9 mouse cellular contexts compared by ENCODE assay signal in the genomic region with DNA sequence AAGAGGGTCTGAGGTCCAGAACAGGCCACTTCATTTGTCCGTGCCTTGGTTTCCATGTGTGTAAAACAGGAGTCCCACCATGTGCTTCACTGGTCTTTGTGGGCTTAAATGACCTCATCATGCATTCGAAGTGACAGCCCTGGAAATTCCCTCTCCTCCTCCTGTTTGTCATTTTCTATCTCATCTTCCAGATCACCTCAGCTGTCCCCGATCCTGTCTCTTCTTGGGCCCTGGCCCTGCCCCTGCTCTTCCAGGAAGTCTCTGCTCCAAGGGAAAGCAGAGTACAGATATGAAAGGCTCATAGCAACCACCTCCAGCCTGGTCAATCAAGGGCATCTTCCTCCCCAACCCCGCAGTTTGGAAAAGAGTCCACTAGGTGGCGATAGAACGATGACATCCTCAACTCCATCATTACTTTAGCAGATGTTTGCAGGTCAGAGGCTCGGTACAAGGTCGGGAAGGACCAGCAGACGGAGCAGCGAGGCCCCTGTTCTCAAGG. TPM values are rescaled to one million over a fixed set of nuclear protein-coding genes. Genes with fewer than 3 reads are reported as not detected.
DNase-seq lines count a peak whose midpoint lies in the region; ATAC-seq and TF ChIP-seq lines count a peak whose summit lies in the region.
"Had no signal": no experiment of that assay in that cellular context is flagged by ENCODE, and none has a peak within 500 bp of the region (broad histone marks: within the 10 kb centered on the region; RNA-seq: fewer than 3 reads in every experiment).

No protein-coding gene starts in this region.

- H3K9ac ChIP-seq in heart, adult 2 months (ENCODE audit: low read depth, low read length) = no peak overlapping the region
- no peak overlapping the region for H3K9ac ChIP-seq in neural tube, embryonic 12.5 days
- H3K9ac ChIP-seq: midbrain, embryonic 12.5 days had no signal

- WGBS in heart, adult 2 months = 15% methylated on average over 10 of the region's 10 CpGs
- 20% methylated on average over 10 of the region's 10 CpGs for WGBS in heart, embryonic 10.5 days
- 24% methylated on average over 10 of the region's 10 CpGs for WGBS in neural tube, embryonic 12.5 days

- no peak for TF ChIP-seq POLR2A in heart, adult 2 months (IDR thresholded peaks at IDR 0.05; ENCODE audit: insufficient read depth, low read depth, low read length)

- TF ChIP-seq EP300 in heart, adult 2 months (IDR thresholded peaks at IDR 0.05; ENCODE audit: insufficient read depth, low read depth, low read length) = no peak; the same call in 1 of the 2 replicates

- peak; percentile 88 for TF ChIP-seq CTCF in heart, adult 2 months (IDR thresholded peaks at IDR 0.05)

- no peak overlapping the region for H3K27ac ChIP-seq in heart, adult 2 months
- H3K27ac ChIP-seq in heart, embryonic 10.5 days = no peak overlapping the region
- no peak overlapping the region for H3K27ac ChIP-seq in neural tube, embryonic 12.5 days
- H3K27ac ChIP-seq: midbrain, embryonic 12.5 days had no signal

- intact Hi-C loops in heart, adult 2 months (cut with DNase I) = loop anchor here (5.0 kb wide), 1 partner anchor 42 kb away; the partner anchor contains the start of gene Zbtb5

- H3K27me3 ChIP-seq in heart, adult 2 months (ENCODE audit: control insufficient read depth, insufficient read depth, low read length) = no peaks in the 10 kb centered on the region
- H3K27me3 ChIP-seq in heart, embryonic 10.5 days (ENCODE audit: insufficient read depth, poor library complexity, severe bottlenecking) = 0 out of 2 replicates have a peak, but pooled peaks cover 5% of the 10 kb centered on the region
- H3K27me3 ChIP-seq in neural tube, embryonic 12.5 days (replicated peaks) = no peaks in the 10 kb centered on the region
- H3K27me3 ChIP-seq: midbrain, embryonic 12.5 days had no signal

- peak; percentile 53 for ATAC-seq in common myeloid progenitor, adult 5-6 weeks (replicated peaks; ENCODE audit: low read depth, poor library complexity, severe bottlenecking)
- no peak for ATAC-seq in neural tube, embryonic 12.5 days (ENCODE audit: low FRiP score, low read depth)

- no peak overlapping the region for H3K4me3 ChIP-seq in heart, adult 2 months
- no peak overlapping the region for H3K4me3 ChIP-seq in heart, embryonic 10.5 days
- no peak overlapping the region for H3K4me3 ChIP-seq in neural tube, embryonic 12.5 days
- H3K4me3 ChIP-seq: midbrain, embryonic 12.5 days had no signal

- no peaks in the 10 kb centered on the region for H3K9me3 ChIP-seq in heart, embryonic 10.5 days
- no peaks in the 10 kb centered on the region for H3K9me3 ChIP-seq in neural tube, embryonic 12.5 days
- H3K9me3 ChIP-seq: midbrain, embryonic 12.5 days had no signal

- no peaks in the 10 kb centered on the region for H3K79me2 ChIP-seq in heart, adult 2 months (replicated peaks; ENCODE audit: control insufficient read depth, insufficient read depth, low read length)

- peak; percentile 56 to 59 for DNase-seq in heart, adult 2 months
- no peak for DNase-seq in heart, embryonic 10.5 days (ENCODE audit: low spot score)
- DNase-seq in A20 (ENCODE audit: low read depth, low spot score) (peak; percentile 90), NIH3T3 (ENCODE audit: low read depth) (peak; percentile 70)
- peak; percentile 57 for DNase-seq in kidney, postnatal 14 days
- no peak for DNase-seq in urinary bladder, postnatal 4 days (ENCODE audit: low spot score in 2 of 2)

- peaks cover 3% of the 10 kb centered on the region; the same call in 1 of the 2 replicates for H3K4me1 ChIP-seq in heart, adult 2 months (ENCODE audit: control insufficient read depth, insufficient read depth, low read length)
- H3K4me1 ChIP-seq in heart, embryonic 10.5 days = peaks cover 18% of the 10 kb centered on the region
- no peaks in the 10 kb centered on the region for H3K4me1 ChIP-seq in neural tube, embryonic 12.5 days

- no peaks in the 10 kb centered on the region for H3K36me3 ChIP-seq in heart, adult 2 months (ENCODE audit: control insufficient read depth, insufficient read depth, low read length)
- H3K36me3 ChIP-seq in heart, embryonic 10.5 days = no peaks in the 10 kb centered on the region
- H3K36me3 ChIP-seq in neural tube, embryonic 12.5 days = no peaks in the 10 kb centered on the region
- H3K36me3 ChIP-seq: midbrain, embryonic 12.5 days had no signal

- 0 out of 2 replicates have a peak overlapping the region, but pooled peaks have one; percentile 1 for H3K4me2 ChIP-seq in neural tube, embryonic 12.5 days (replicated peaks)
- H3K4me2 ChIP-seq: midbrain, embryonic 12.5 days had no signal

RNA-seq across cellular contexts. Expression of gene Grhpr, which starts 10.5 kb away (rescaled TPM):
- 10 to 100 TPM; 32.2 to 38.4 TPM for total RNA-seq in heart, adult 2 months (2021)
- 60.7 and 66.6 TPM in 2 replicates for polyA plus RNA-seq in heart, adult 2 months (2012; rRNA removed)
- polyA plus RNA-seq in heart, embryonic 10.5 days (2016; fragmentation: Nextera tagmentation; extraction: Ambion mirVana) = 105 and 108 TPM in 2 replicates
- total RNA-seq in common myeloid progenitor, adult 5-6 weeks (2017) = 8.6 and 10.8 TPM in 2 replicates
- 38.9 and 39.1 TPM in 2 replicates for polyA plus RNA-seq in neural tube, embryonic 12.5 days (2016; fragmentation: Nextera tagmentation; extraction: Ambion mirVana)

RNA-seq across cellular contexts. Expression of gene Zbtb5, which starts 41.6 kb away (rescaled TPM):
- 1 to 10 TPM; 3.8 to 5.4 TPM for total RNA-seq in heart, adult 2 months (2021)
- 5.8 and 6.6 TPM in 2 replicates for polyA plus RNA-seq in heart, adult 2 months (2012; rRNA removed)
- polyA plus RNA-seq in heart, embryonic 10.5 days (2016; fragmentation: Nextera tagmentation; extraction: Ambion mirVana) = 19.3 and 21.5 TPM in 2 replicates
- 11.5 and 16.9 TPM in 2 replicates for total RNA-seq in common myeloid progenitor, adult 5-6 weeks (2017)
- 43.6 and 46.2 TPM in 2 replicates for polyA plus RNA-seq in neural tube, embryonic 12.5 days (2016; fragmentation: Nextera tagmentation; extraction: Ambion mirVana)

RNA-seq across cellular contexts. Expression of gene Polr1e, which starts 47.7 kb away (rescaled TPM):
- total RNA-seq in heart, adult 2 months (2021) = 10 to 100 TPM; 19.4 to 20.0 TPM
- polyA plus RNA-seq in heart, adult 2 months (2012; rRNA removed) = 12.6 and 18.2 TPM in 2 replicates
- polyA plus RNA-seq in heart, embryonic 10.5 days (2016; fragmentation: Nextera tagmentation; extraction: Ambion mirVana) = 47.8 and 50.7 TPM in 2 replicates
- total RNA-seq in common myeloid progenitor, adult 5-6 weeks (2017) = 57.6 and 66.8 TPM in 2 replicates
- polyA plus RNA-seq in neural tube, embryonic 12.5 days (2016; fragmentation: Nextera tagmentation; extraction: Ambion mirVana) = 43.7 and 47.5 TPM in 2 replicates

Comparison
In these comparisons a context has a peak if more than half of its experiments do, and no peak if none do; other contexts are left out.
1. DNase-seq: peak in heart, adult 2 months (2 of 2), A20 (single experiment), NIH3T3 (single experiment) and kidney, postnatal 14 days (single experiment); none in heart, embryonic 10.5 days (single experiment) and urinary bladder, postnatal 4 days (0 of 2).